ENCODE assay signal across 26 mouse cellular contexts in the genomic region with DNA sequence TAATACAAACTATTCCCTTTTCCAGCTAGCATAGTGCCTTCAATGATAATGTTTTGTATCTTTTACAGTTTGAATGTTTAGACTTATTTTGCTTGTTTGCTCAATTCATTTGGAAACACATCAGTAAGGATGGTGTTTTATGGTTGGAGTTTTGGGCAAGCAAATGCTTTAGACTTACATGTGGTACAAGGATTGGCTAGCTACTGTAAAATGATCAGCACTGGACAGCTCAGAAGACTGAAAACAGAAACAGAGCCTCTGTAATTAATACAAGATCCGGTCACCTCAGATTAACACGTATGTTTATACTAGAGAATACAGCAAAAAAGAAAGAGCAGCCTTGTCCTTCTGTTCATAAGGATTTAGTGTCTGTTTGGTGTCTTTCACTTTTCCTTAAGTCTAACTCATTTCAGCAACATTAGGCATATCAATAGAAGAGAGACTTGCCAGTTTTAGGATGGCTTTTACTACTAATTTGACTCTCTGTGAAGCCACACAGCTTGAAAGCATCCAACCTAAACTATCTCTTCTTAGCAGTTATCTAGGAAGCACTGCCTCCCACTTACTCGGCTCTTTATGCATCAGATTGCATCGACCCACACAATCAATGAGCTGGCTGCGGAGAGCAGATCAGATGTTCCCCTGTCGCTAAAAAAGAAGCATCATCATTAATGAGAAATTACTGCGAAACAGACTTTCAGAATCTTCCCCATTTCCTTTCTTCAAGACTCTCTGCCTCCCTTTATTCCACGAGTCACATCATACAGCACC.
DNase-seq lines count a peak whose midpoint lies in the region; ATAC-seq and TF ChIP-seq lines count a peak whose summit lies in the region.
"Had no signal": no experiment of that assay in that cellular context is flagged by ENCODE, and none has a peak within 500 bp of the region (broad histone marks: within the 10 kb centered on the region; RNA-seq: fewer than 3 reads in every experiment).

No protein-coding gene starts in this region.

- TF ChIP-seq CTCF in kidney, postnatal 0 days (IDR thresholded peaks at IDR 0.05; ENCODE audit: low read depth) = no peak
- TF ChIP-seq CTCF in layer of hippocampus, adult 2 months (conservative IDR thresholded peaks at IDR 0.05) = no peak

- H3K27me3 ChIP-seq in kidney, postnatal 0 days (ENCODE audit: insufficient read depth, low read length) = no peaks in the 10 kb centered on the region
- H3K27me3 ChIP-seq in neural tube, embryonic 11.5 days (ENCODE audit: control insufficient read depth, insufficient read depth, low read length) = no peaks in the 10 kb centered on the region
- H3K27me3 ChIP-seq: CH12.LX; forebrain, embryonic 15.5 days; heart, embryonic 13.5 days; hindbrain, embryonic 12.5 days; kidney, embryonic 15.5 days; limb, embryonic 12.5 days; midbrain, embryonic 13.5 days; neural tube, embryonic 13.5 days had no signal

- no peaks in the 10 kb centered on the region for H3K36me3 ChIP-seq in kidney, postnatal 0 days (ENCODE audit: insufficient read depth, low read length)
- H3K36me3 ChIP-seq in neural tube, embryonic 11.5 days (ENCODE audit: control insufficient read depth, insufficient read depth, low read length) = no peaks in the 10 kb centered on the region
- H3K36me3 ChIP-seq: forebrain, embryonic 15.5 days; G1E; heart, embryonic 13.5 days; hindbrain, embryonic 12.5 days; kidney, embryonic 15.5 days; limb, embryonic 12.5 days; midbrain, embryonic 13.5 days; neural tube, embryonic 13.5 days had no signal

- no peak overlapping the region for H3K4me2 ChIP-seq in kidney, postnatal 0 days (ENCODE audit: low read length)
- H3K4me2 ChIP-seq in neural tube, embryonic 11.5 days (ENCODE audit: low read depth) = no peak overlapping the region
- H3K4me2 ChIP-seq: forebrain, embryonic 15.5 days; heart, embryonic 13.5 days; hindbrain, embryonic 12.5 days; kidney, embryonic 15.5 days; limb, embryonic 12.5 days; liver, embryonic 11.5 days; midbrain, embryonic 13.5 days; neural tube, embryonic 13.5 days had no signal

- peak; percentile 11 for DNase-seq in kidney, postnatal 0 days (ENCODE audit: low spot score)
- no peak for DNase-seq in kidney, adult 9 months
- DNase-seq in neural tube, embryonic 11.5 days (ENCODE audit: low spot score) = peak; percentile 12
- no peak for DNase-seq in neural tube, embryonic 10.5 days (ENCODE audit: extremely low spot score, low spot score)
- peak in 1 of 2 experiments; percentile 73 for DNase-seq in layer of hippocampus, adult 2 months (ENCODE audit: low spot score in 2 of 2)
- peak; percentile 35 for DNase-seq in telencephalon, adult 2 months (ENCODE audit: low read depth, low spot score)
- DNase-seq: adrenal gland, postnatal 10 days; cerebellum, adult 8-10 months; gastrocnemius, postnatal 25 days; heart, adult 2 months; kidney, postnatal 4 days; lung, adult 18-20 months had no signal

- H3K9me3 ChIP-seq in kidney, postnatal 0 days (replicated peaks; ENCODE audit: low read length) = no peaks in the 10 kb centered on the region
- no peaks in the 10 kb centered on the region for H3K9me3 ChIP-seq in neural tube, embryonic 11.5 days (ENCODE audit: control insufficient read depth, low read length)
- H3K9me3 ChIP-seq: forebrain, embryonic 15.5 days; G1E; heart, embryonic 13.5 days; hindbrain, embryonic 12.5 days; kidney, embryonic 15.5 days; limb, embryonic 12.5 days; midbrain, embryonic 13.5 days; neural tube, embryonic 13.5 days had no signal

- H3K27ac ChIP-seq in kidney, postnatal 0 days = no peak overlapping the region
- H3K27ac ChIP-seq in neural tube, embryonic 11.5 days (ENCODE audit: low read depth, low read length) = no peak overlapping the region
- 0 out of 2 replicates have a peak overlapping the region, but pooled peaks have one; percentile 28 for H3K27ac ChIP-seq in layer of hippocampus, adult 2 months
- H3K27ac ChIP-seq: forebrain, embryonic 15.5 days; heart, adult 2 months; heart, embryonic 13.5 days; hindbrain, embryonic 12.5 days; kidney, embryonic 15.5 days; limb, embryonic 12.5 days; midbrain, embryonic 13.5 days; neural tube, embryonic 13.5 days; stomach, postnatal 0 days had no signal

- ATAC-seq in kidney, postnatal 0 days (replicated peaks; ENCODE audit: low FRiP score, low read depth) = no peak
- no peak for ATAC-seq in neural tube, embryonic 11.5 days (ENCODE audit: insufficient read depth, low FRiP score, low TSS enrichment)
- ATAC-seq in cerebellum, adult (ENCODE audit: insufficient number of reproducible peaks, low FRiP score, low TSS enrichment) = no peak
- ATAC-seq: activated CD4-positive, CD25-positive, alpha-beta regulatory T cell, adult 4 months; forebrain, embryonic 15.5 days; intestine, postnatal 0 days; midbrain, embryonic 13.5 days had no signal

- WGBS in kidney, postnatal 0 days = 45% methylated on average over 8 of the region's 8 CpGs
- 79% methylated on average over 8 of the region's 8 CpGs for WGBS in neural tube, embryonic 11.5 days

- H3K9ac ChIP-seq in kidney, postnatal 0 days (ENCODE audit: low read depth, low read length) = no peak overlapping the region
- H3K9ac ChIP-seq in neural tube, embryonic 11.5 days (ENCODE audit: low read length) = no peak overlapping the region
- H3K9ac ChIP-seq: forebrain, embryonic 15.5 days; heart, embryonic 13.5 days; hindbrain, embryonic 12.5 days; kidney, embryonic 15.5 days; limb, embryonic 12.5 days; midbrain, embryonic 13.5 days; neural tube, embryonic 13.5 days had no signal

- H3K4me1 ChIP-seq in kidney, postnatal 0 days (replicated peaks; ENCODE audit: insufficient read depth, low read length) = no peaks in the 10 kb centered on the region
- no peaks in the 10 kb centered on the region for H3K4me1 ChIP-seq in neural tube, embryonic 11.5 days (ENCODE audit: control insufficient read depth, insufficient read depth, low read length)
- H3K4me1 ChIP-seq: forebrain, embryonic 15.5 days; heart, embryonic 13.5 days; hindbrain, embryonic 12.5 days; kidney, embryonic 15.5 days; limb, embryonic 12.5 days had no signal

- H3K4me3 ChIP-seq in kidney, postnatal 0 days (replicated peaks; ENCODE audit: low read depth, low read length) = no peak overlapping the region
- no peak overlapping the region for H3K4me3 ChIP-seq in neural tube, embryonic 11.5 days (ENCODE audit: low read depth, low read length)
- no peak overlapping the region for H3K4me3 ChIP-seq in layer of hippocampus, adult 2 months
- H3K4me3 ChIP-seq: forebrain, embryonic 15.5 days; heart, adult 2 months; heart, embryonic 13.5 days; hindbrain, embryonic 12.5 days; kidney, embryonic 15.5 days; limb, embryonic 12.5 days; midbrain, embryonic 13.5 days; neural tube, embryonic 13.5 days had no signal

Comparison
In these comparisons a context has a peak if more than half of its experiments do, and no peak if none do; other contexts are left out.
1. DNase-seq: peak in kidney, postnatal 0 days (single experiment), neural tube, embryonic 11.5 days (single experiment) and telencephalon, adult 2 months (single experiment); none in kidney, adult 9 months (single experiment) and neural tube, embryonic 10.5 days (single experiment).